Mouse (Mus musculus) thymus, postnatal 10 days (tissue): ENCODE data around the gene Ppfia4.
A peak's percentile ranks its signal among the peaks of the same experiment; 100 is the strongest.

Experiments used
- DNase-seq, 2 experiments: peaks; one replicate each; pipeline ENCODE4 v3.0.0; 2021; ENCODE audit warnings: low spot score in 2 of 2

The Ppfia4 gene

DNA sequence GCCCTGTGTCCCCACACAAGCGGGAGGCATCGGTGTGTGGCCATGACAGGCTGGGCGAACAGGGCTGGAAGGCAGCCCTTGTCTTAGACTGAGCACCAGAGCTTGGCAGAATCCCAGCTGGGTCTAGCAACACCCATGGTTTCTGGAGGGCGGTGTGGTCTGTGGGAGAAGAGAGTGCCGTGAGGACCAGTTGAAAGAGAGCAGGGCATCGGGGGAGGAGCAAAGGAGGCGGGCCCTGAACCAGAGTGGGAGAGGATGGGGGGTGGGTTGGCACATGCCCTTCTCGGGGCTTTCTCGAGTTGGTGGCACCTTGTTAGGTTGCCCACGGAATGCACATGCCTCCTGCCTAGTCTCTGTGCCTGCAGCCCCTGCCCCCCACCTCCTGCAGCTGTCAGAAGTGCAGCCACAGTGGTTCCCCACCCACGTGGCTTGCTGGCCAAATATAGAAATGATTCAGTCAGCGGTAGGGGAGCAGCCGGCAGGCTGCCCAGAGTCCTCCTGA, at the start of gene Ppfia4:
Ppfia4 (minus strand) TSS at position 159 of the 502 bp plus-strand sequence.
- DNase-seq = peak; percentile 23 to 27

- no peak for DNase-seq
These were observed 49.3 kb upstream of the Ppfia4 start for GRCm38 (mm10) chr1:134381795-134382625.

DNA sequence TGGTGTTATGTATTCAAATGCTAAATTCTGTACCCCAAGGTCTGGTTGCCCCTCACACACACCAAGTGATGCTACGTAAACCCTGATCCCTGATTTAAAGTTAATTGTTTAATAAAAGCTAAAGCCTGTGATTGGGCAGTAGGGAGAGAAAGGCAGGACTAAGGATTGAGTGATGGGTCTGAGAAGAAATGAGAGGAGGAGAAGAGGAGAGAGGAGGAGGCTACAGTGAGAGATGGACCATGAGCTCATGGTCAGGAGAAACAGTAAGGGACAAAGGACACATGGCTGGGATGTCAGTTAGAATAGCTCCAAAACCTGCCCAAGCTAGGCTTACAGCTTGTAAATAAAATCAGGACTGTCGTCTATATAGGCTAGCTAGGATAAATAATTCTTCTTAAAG, 48.3 kb upstream of the Ppfia4 start:
- no peak for DNase-seq

DNA sequence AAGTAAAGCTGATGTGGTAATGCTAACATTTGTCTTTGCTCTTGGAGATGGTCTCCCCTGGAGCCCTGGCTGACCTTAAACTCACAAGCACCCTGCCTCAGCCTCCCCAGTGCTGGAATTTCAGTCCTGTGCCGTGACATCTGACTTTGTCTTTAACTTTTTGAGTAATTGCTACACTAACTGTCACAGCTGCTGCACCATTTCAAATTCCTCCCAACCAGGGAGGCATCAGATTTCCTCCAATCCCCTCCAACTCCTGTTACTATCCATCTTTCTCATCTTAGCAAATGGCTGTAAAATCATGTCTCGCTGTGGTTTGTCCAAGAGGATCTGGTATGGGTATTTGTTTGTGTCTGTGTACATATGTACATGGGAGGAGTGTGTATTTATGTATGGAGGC, 41.4 kb upstream of the Ppfia4 start:
- DNase-seq = no peak

DNA sequence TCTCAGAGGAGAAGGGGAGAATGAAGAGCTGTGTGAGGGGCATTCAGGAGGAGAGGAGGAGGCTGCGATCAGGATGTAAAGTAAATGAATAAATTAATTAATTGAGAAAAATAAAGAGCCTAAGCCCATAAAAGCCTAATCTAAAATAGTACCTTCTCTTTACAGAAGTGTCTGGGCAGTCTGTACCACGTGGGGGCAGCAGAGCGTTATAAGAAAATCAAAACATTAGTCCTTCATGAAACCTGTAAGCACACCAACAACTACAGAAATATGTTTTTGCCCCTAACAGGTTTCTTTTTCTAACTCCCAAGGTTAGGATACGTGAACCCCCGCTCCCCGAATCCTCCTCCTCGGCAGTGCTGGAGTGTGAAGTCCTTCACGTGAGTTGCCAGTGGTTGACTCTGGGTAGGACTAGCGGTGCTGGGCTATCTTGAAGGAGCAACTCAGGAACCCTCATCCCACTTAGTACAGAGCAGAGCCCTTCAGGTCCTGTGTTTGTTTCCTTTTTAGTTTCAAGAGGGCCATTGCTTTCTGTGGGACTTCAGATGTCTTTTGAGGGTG, 36.1 kb upstream of the Ppfia4 start:
- peak in 1 of 2 experiments; percentile 45 for DNase-seq

DNA sequence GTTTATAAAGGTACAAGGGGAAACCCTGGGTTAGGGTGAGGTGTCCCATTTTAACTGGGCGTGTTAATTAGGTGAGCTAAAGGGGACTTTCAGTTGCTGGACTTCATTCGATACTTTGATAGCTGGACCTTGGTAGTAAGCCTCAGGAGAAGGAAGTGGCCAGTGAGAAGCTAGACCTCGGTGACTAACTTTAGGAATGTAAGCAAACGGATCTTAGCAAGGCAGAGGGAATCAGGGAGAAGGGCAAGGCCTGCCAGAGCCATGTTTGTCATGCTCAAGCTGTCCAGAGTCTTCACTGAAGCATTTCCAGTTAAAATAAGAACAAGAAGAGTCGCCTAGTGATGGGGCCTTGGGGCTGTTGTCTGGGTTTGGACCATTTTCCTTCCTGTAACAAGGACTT, 32.8 kb upstream of the Ppfia4 start:
- DNase-seq = no peak

DNA sequence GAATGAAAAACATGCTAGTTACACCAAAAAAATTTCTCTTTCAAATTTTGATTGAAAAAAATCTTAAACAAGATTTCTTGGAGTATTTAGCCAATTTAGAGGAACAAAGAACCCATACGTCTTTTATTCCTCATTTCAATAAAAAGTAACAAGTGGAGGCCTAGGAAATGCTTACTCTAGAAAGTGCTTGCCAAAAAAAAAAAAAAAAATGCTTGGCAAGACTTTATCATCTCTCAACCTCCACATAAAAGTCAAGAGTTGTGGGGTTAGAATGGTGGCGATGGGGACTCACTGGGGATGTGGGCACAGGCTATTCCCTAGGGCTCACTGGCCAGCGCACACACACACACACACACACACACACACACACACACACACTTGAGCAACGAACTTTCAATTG, 30.5 kb upstream of the Ppfia4 start:
- DNase-seq = no peak

DNA sequence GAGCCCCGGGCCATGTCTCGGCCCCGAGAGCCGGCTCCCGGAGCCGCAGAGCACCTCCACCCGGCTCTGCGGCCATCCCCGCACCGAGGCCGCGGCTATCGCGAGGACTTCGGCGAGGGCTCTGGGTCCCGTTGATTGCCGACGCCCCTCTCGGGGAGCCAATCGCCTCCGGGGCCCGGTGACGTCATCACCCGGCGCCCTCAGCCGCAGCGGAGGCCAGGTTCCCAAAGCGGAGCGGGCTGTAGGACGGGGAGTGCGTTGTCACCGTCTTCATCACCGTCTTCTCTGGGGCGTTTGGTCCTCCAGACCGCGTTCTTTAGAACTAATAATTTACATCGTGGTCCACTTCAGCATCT, 29.1 kb upstream of the Ppfia4 start, which contains the start of gene Tmem183a:
Tmem183a (minus strand) TSS at position 123 of the 356 bp plus-strand sequence.
- peak; percentile 94 for DNase-seq

DNA sequence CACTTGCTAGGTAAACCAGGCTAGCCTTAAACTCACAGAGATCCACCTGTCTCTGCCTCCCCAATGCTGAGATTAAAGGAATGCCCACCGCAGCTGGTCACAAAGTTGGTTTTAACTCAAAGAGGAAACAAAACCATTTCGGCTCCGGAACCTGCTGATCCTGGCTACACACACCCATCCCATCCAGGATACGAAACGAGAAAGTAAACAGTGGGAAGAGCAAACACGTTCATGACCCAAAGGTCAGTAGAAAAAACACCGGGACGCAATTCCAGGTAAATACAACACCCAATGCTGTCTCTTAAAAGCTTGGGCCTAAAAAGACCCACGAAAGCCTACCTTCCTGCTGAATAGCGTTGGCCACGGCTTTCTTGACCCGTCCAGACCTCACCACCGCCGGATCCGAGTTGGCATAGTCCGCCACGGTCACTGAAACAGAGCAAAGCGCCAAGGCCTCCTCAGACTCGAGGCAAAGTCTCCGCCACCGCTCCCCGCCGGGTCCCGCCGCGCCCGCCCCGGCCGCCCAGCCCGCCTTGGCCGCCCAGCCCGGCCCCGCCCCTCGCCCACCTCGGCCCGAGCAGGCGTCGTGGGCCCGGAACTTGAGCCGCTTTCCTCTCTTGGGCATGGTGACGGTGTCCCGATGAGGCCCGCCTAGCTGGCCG, 28.6 kb upstream of the Ppfia4 start:
- DNase-seq = no peak

- no peak for DNase-seq
These were observed 27.9 kb upstream of the Ppfia4 start for GRCm38 (mm10) chr1:134360656-134361055.

DNA sequence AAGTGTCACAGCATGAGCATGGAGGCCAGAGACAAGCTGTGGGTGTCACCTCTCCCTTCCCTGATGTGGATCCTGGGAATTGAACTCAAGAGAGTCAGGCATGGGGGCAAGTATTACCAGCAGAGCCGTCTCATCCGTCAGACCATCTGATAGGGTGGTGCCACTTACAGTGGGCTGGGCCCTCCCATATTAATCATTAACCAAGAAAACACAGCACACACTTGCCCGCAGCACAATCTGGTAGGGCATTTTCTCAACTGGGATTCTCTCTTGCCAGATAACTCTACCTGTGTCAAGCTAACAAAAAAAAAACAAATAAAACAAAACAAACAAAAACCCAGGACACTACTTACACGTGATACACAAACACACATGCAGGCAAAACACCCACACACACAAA, 24.7 kb upstream of the Ppfia4 start:
- DNase-seq = no peak

- no peak for DNase-seq
These were observed 20.6 kb upstream of the Ppfia4 start for GRCm38 (mm10) chr1:134353326-134353725.

- DNase-seq = no peak
These were observed 15.1 kb upstream of the Ppfia4 start for GRCm38 (mm10) chr1:134347791-134348190.

- DNase-seq = no peak
These were observed 12.3 kb upstream of the Ppfia4 start for GRCm38 (mm10) chr1:134345075-134345474.

- peak; percentile 59 to 69 for DNase-seq
These were observed 11.6 kb upstream of the Ppfia4 start for GRCm38 (mm10) chr1:134344005-134344950.

DNA sequence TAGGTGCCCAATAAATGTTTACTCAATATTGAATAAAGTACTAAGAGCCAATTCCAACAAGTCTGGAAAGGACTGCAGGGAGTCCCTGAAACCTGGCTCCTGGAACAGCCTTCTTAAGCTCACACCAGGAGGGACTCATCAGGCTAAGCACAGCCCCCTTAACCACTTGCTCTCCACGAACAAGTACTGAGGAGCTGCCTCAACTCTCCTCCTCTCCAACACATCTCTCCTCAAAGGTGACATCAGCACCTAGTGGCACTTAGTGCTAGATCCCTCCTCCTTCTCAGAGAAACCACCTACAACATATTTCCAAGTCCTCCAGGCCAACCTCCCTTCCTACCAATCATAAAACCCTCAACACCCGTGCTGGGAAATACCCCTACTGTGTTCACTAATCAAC, 10.8 kb upstream of the Ppfia4 start:
- DNase-seq = no peak

GRCm38 (mm10) chr1:134342781-134343310, 10.1 kb upstream of the Ppfia4 start:
- no peak for DNase-seq

DNA sequence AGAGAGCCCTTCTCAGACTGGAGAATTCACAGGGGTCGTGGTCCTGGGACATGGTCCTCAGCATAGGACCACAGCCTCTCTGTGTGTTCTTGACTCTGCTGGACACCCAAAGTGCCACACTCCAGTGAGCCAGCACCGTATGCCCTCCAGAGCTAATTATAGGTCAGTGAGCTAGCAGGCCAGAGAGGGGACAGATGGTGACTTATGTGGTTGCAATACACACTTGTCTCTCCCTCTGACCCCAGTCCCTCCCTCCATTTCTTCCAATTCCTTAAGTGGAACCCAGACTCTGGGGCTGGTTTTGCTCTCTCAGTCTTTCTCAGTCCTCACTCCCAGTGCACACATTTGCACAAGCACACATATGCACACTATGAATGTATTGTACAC, 9.5 kb upstream of the Ppfia4 start:
- DNase-seq = no peak

- DNase-seq = no peak
These were observed 9.0 kb upstream of the Ppfia4 start for GRCm38 (mm10) chr1:134341641-134342277.

DNA sequence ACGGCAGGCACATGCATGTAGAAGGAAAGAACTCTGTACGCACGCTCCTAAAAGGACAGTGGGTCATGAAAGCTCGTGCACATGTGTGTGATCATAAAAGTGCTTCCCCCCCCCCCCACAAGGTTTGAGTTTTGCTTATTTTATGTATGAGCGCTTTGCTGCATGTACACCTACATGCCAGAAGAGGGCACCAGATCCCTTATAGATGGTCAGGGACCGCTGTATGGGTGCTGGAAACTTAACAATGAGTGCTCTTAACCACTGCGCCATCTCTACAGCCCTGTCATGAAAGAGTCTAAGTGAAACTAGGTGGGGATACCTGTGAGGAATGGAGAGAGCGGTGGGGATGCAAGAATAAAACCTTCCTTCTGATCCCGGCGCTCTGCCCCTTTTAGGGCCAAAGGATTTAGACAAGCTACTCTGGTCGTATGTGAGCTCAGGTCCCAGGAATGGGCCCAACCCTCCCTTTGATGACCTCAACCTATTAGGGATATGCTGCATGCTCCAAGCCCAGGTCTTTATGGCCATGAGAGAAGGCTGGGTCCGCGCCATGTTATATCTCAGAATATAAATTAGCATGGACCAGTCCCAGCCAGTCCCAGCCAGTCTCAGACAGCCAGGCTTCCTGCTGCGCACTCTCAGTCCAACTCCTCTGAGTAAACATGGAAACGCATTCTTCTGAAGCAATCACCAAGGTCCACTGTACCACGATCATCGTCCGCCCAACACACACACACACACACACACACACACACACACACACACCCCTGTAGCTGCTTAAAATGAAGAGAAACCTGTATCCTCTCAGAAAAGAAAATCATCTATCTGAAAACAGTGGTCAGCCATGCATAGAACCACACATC, 7.3 kb upstream of the Ppfia4 start:
- no peak for DNase-seq
